Mouse (Mus musculus): ENCODE results near the gene Tspan3. TPM values are rescaled to one million over a fixed set of nuclear protein-coding genes. Genes with fewer than 3 reads are reported as not detected.

Gene Tspan3
- polyA plus RNA-seq, 1 experiment: 135 TPM

GRCm38 (mm10) chr9:56135590-56136197 lies 29.6 kb downstream of the Tspan3 start:
- TF ChIP-seq MAX (IDR thresholded peaks at IDR 0.05; ENCODE audit: low read depth) (no peak), TCF3 (IDR thresholded peaks at IDR 0.05; ENCODE audit: insufficient read length, low read depth) (no peak), CEBPB (IDR thresholded peaks at IDR 0.05; ENCODE audit: insufficient read depth, poor library complexity, severe bottlenecking) (no peak), SRF (IDR thresholded peaks at IDR 0.05; ENCODE audit: control insufficient read depth, insufficient read length, low read depth) (no peak), MYOD1 (IDR thresholded peaks at IDR 0.05; ENCODE audit: control insufficient read depth in 1 of 3, insufficient read length in 2 of 3, low read depth in 2 of 3) (no peak), E2F4 (IDR thresholded peaks at IDR 0.05; ENCODE audit: insufficient read depth) (no peak), USF1 (IDR thresholded peaks at IDR 0.05; ENCODE audit: low read depth) (no peak), REST (IDR thresholded peaks at IDR 0.05; ENCODE audit: insufficient read depth, insufficient read length) (no peak), POLR2A (IDR thresholded peaks at IDR 0.05; ENCODE audit: insufficient read length, low read depth) (no peak), TCF12 (IDR thresholded peaks at IDR 0.05; ENCODE audit: insufficient read depth, poor library complexity, severe bottlenecking) (no peak), MYOG (IDR thresholded peaks at IDR 0.05; ENCODE audit: control insufficient read depth in 1 of 3, insufficient read depth in 1 of 3, insufficient read length in 2 of 3, low read depth in 2 of 3) (no peak), POLR2AphosphoS2 (IDR thresholded peaks at IDR 0.05; ENCODE audit: insufficient read length, low read depth) (no peak)
- no peak overlapping the region for H3K4me3 ChIP-seq
- H3K36me3 ChIP-seq (ENCODE audit: control insufficient read depth, insufficient read depth): peaks cover 9% of the 10 kb centered on the region
- no peak overlapping the region for H3ac ChIP-seq (ENCODE audit: control insufficient read depth, insufficient read length)
- H3K79me2 ChIP-seq (ENCODE audit: control insufficient read depth, insufficient read depth): no peaks in the 10 kb centered on the region
- H3K27me3 ChIP-seq (ENCODE audit: control insufficient read depth, insufficient read depth, insufficient read length): no peaks in the 10 kb centered on the region
- no peak overlapping the region for H3K4me2 ChIP-seq (ENCODE audit: low read depth)

DNA sequence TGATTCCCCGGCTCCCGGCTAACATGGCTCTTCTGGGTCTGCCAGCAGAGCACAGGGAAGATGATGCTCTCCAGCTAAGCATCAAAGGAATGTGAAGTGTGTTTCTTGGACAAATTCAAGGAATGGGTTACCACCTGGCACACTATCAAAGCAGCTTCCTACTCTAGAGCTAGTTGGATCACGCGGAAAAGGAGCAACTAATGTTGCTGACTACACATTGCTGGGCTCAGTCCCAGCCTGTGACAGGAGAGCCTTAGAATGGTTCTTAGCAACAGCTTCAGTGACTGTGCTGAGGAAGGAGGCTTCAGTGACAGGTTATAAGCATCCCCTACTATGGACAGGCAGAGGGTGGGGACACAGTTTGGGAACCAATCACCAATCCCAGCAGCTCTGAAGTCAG lies 30.7 kb downstream of the Tspan3 start:
- Histone ChIP-seq H3K4me3 (no peak overlapping the region), H3K79me2 (ENCODE audit: control insufficient read depth, insufficient read depth) (no peaks in the 10 kb centered on the region), H3ac (ENCODE audit: control insufficient read depth, insufficient read length) (no peak overlapping the region), H3K27me3 (ENCODE audit: control insufficient read depth, insufficient read depth, insufficient read length) (no peaks in the 10 kb centered on the region), H3K4me2 (ENCODE audit: low read depth) (no peak overlapping the region), H3K36me3 (ENCODE audit: control insufficient read depth, insufficient read depth) (peaks cover 9% of the 10 kb centered on the region)
- TF ChIP-seq MAX (IDR thresholded peaks at IDR 0.05; ENCODE audit: low read depth) (no peak), USF1 (IDR thresholded peaks at IDR 0.05; ENCODE audit: low read depth) (no peak), REST (IDR thresholded peaks at IDR 0.05; ENCODE audit: insufficient read depth, insufficient read length) (no peak), TCF3 (IDR thresholded peaks at IDR 0.05; ENCODE audit: insufficient read length, low read depth) (no peak), E2F4 (IDR thresholded peaks at IDR 0.05; ENCODE audit: insufficient read depth) (no peak), SRF (IDR thresholded peaks at IDR 0.05; ENCODE audit: control insufficient read depth, insufficient read length, low read depth) (no peak), POLR2AphosphoS2 (IDR thresholded peaks at IDR 0.05; ENCODE audit: insufficient read length, low read depth) (no peak)

DNA sequence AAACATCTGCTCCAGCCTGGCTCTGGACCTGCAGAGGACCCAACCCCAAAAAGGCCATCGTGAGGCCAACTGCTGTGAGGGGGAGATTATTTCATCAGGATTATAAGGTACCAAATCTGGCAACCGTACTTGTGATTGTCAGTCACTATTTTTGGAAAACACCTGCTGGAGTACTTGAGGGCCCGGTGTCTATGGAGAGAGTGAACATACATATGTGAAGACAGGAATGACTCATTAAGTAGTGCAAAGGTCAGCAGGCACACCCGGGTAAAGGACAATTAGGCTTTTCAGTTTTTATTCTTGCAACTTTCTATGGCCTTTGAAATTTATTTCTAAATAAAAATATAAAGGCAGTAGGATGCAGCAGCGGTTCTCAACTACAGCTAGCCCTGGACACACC lies 31.3 kb downstream of the Tspan3 start:
- TF ChIP-seq POLR2A (IDR thresholded peaks at IDR 0.05; ENCODE audit: insufficient read length, low read depth): no peak
- TF ChIP-seq MYOG (IDR thresholded peaks at IDR 0.05; ENCODE audit: control insufficient read depth in 1 of 3, insufficient read depth in 1 of 3, insufficient read length in 2 of 3, low read depth in 2 of 3): peak in 1 of 3 experiments; percentile 16
- no peak for TF ChIP-seq SRF (IDR thresholded peaks at IDR 0.05; ENCODE audit: control insufficient read depth, insufficient read length, low read depth)
- peak; percentile 17 for TF ChIP-seq TCF12 (IDR thresholded peaks at IDR 0.05; ENCODE audit: insufficient read depth, poor library complexity, severe bottlenecking)
- peak in 1 of 3 experiments; percentile 45 for TF ChIP-seq MYOD1 (IDR thresholded peaks at IDR 0.05; ENCODE audit: control insufficient read depth in 1 of 3, insufficient read length in 2 of 3, low read depth in 2 of 3)
- no peak for TF ChIP-seq USF1 (IDR thresholded peaks at IDR 0.05; ENCODE audit: low read depth)
- Histone ChIP-seq H3K36me3 (ENCODE audit: control insufficient read depth, insufficient read depth) (peaks cover 9% of the 10 kb centered on the region), H3K4me3 (no peak overlapping the region), H3K27me3 (ENCODE audit: control insufficient read depth, insufficient read depth, insufficient read length) (no peaks in the 10 kb centered on the region), H3K79me2 (ENCODE audit: control insufficient read depth, insufficient read depth) (no peaks in the 10 kb centered on the region), H3K4me2 (ENCODE audit: low read depth) (no peak overlapping the region), H3ac (ENCODE audit: control insufficient read depth, insufficient read length) (no peak overlapping the region)

DNA sequence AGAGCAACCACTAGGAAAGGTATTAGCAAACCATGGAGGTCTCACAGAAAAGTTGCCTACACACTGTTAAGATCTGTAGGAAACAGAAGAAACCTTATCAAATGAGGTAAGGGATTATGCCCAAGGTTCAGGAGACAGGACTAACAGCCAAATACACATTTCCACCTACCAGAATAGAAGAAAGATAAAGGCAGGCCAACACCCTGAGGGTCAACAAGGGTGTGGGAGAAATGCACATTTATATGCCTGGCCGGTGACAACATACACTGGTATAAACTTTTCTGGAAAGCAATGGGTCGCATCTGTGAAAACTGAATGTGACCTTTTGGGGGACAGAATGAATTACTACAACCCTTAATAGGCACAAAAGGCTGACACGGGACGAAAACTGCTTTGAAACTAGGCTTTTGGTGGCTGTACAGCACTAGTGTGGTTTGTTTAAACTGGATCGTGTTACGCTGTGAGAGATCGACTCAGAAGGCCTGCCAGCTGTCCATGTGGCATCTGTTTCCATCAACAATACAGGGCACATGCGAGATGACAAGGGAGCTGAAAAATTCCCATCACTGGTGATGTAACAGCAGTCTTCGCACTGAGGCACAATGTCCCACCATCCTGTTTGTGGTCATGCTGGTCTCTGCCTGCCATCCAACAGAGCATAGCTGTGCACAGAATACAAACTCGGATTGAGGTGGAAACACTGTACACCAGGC lies 33.3 kb downstream of the Tspan3 start:
- Histone ChIP-seq H3K4me2 (ENCODE audit: low read depth) (peak overlapping the region; percentile 56), H3K27me3 (ENCODE audit: control insufficient read depth, insufficient read depth, insufficient read length) (no peaks in the 10 kb centered on the region), H3K4me3 (no peak overlapping the region), H3K79me2 (ENCODE audit: control insufficient read depth, insufficient read depth) (no peaks in the 10 kb centered on the region), H3ac (ENCODE audit: control insufficient read depth, insufficient read length) (no peak overlapping the region), H3K36me3 (ENCODE audit: control insufficient read depth, insufficient read depth) (peaks cover 9% of the 10 kb centered on the region)
- TF ChIP-seq SRF (IDR thresholded peaks at IDR 0.05; ENCODE audit: control insufficient read depth, insufficient read length, low read depth): no peak
- TF ChIP-seq MYOG (IDR thresholded peaks at IDR 0.05; ENCODE audit: control insufficient read depth in 1 of 3, insufficient read depth in 1 of 3, insufficient read length in 2 of 3, low read depth in 2 of 3): peak; percentile 59 to 92 (median 91)
- peak; percentile 78 for TF ChIP-seq MAX (IDR thresholded peaks at IDR 0.05; ENCODE audit: low read depth)
- TF ChIP-seq E2F4 (IDR thresholded peaks at IDR 0.05; ENCODE audit: insufficient read depth): no peak
- TF ChIP-seq POLR2A (IDR thresholded peaks at IDR 0.05; ENCODE audit: insufficient read length, low read depth): no peak
- TF ChIP-seq USF1 (IDR thresholded peaks at IDR 0.05; ENCODE audit: low read depth): no peak
- peak; percentile 81 for TF ChIP-seq CEBPB (IDR thresholded peaks at IDR 0.05; ENCODE audit: insufficient read depth, poor library complexity, severe bottlenecking)
- TF ChIP-seq POLR2AphosphoS2 (IDR thresholded peaks at IDR 0.05; ENCODE audit: insufficient read length, low read depth): peak; percentile 36
- no peak for TF ChIP-seq REST (IDR thresholded peaks at IDR 0.05; ENCODE audit: insufficient read depth, insufficient read length)
- TF ChIP-seq TCF3 (IDR thresholded peaks at IDR 0.05; ENCODE audit: insufficient read length, low read depth): peak; percentile 74
- TF ChIP-seq TCF12 (IDR thresholded peaks at IDR 0.05; ENCODE audit: insufficient read depth, poor library complexity, severe bottlenecking): peak; percentile 93
- peak; percentile 91 to 96 (median 95) for TF ChIP-seq MYOD1 (IDR thresholded peaks at IDR 0.05; ENCODE audit: control insufficient read depth in 1 of 3, insufficient read length in 2 of 3, low read depth in 2 of 3)
